22 mouse cellular contexts compared by ENCODE assay signal in the genomic region with DNA sequence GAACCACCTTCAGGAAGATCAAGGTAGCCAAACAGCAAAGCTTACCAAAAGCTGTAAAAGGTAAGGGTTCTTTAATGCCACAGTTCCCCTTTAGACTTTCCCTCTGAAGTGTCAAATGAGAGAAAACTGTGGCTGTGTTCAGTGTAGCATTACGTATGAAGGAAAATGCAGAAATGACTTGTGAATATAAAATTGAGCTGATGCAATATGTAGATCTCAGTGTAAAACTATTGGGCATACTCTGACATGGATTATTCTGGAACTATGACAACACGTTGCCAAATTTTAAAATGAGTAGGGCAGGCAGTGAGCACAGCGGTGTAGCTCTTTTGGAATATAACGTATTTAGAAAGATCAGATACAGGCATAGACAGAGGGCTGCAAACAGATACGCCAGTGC. TPM values are rescaled to one million over a fixed set of nuclear protein-coding genes. Genes with fewer than 3 reads are reported as not detected.
"Had no signal": no experiment of that assay in that cellular context is flagged by ENCODE, and none has a peak within 500 bp of the region (broad histone marks: within the 10 kb centered on the region; RNA-seq: fewer than 3 reads in every experiment).

No protein-coding gene starts in this region.

- ATAC-seq: liver, postnatal 0 days; lung, postnatal 0 days; midbrain, embryonic 13.5 days; midbrain, embryonic 15.5 days had no signal

- H3K4me1 ChIP-seq: liver, embryonic 15.5 days; lung, embryonic 15.5 days; midbrain, embryonic 13.5 days; midbrain, embryonic 15.5 days; neural tube, embryonic 12.5 days; stomach, embryonic 15.5 days had no signal

- H3K9ac ChIP-seq: liver, embryonic 13.5 days; liver, embryonic 15.5 days; liver, postnatal 0 days; lung, embryonic 15.5 days; midbrain, embryonic 13.5 days; midbrain, embryonic 15.5 days; neural tube, embryonic 12.5 days; stomach, embryonic 15.5 days had no signal

- H3K9me3 ChIP-seq: liver, embryonic 13.5 days; liver, embryonic 15.5 days; lung, embryonic 15.5 days; midbrain, embryonic 13.5 days; midbrain, embryonic 15.5 days; neural tube, embryonic 12.5 days; stomach, embryonic 15.5 days had no signal

- H3K4me2 ChIP-seq: liver, embryonic 11.5 days; liver, embryonic 13.5 days; liver, embryonic 15.5 days; lung, embryonic 15.5 days; midbrain, embryonic 11.5 days; midbrain, embryonic 13.5 days; midbrain, embryonic 15.5 days; neural tube, embryonic 12.5 days; stomach, embryonic 15.5 days had no signal

- H3K4me3 ChIP-seq: liver, embryonic 13.5 days; liver, embryonic 15.5 days; lung, embryonic 15.5 days; midbrain, embryonic 13.5 days; midbrain, embryonic 15.5 days; neural tube, embryonic 12.5 days; stomach, embryonic 15.5 days had no signal

- H3K27ac ChIP-seq: liver, embryonic 13.5 days; liver, embryonic 15.5 days; lung, embryonic 15.5 days; midbrain, embryonic 13.5 days; midbrain, embryonic 15.5 days; neural tube, embryonic 12.5 days; stomach, embryonic 15.5 days; stomach, postnatal 0 days had no signal

- H3K36me3 ChIP-seq: liver, embryonic 13.5 days; liver, embryonic 15.5 days; lung, embryonic 15.5 days; midbrain, embryonic 13.5 days; midbrain, embryonic 15.5 days; neural tube, embryonic 12.5 days; stomach, embryonic 15.5 days had no signal

- H3K27me3 ChIP-seq: liver, embryonic 13.5 days; liver, embryonic 15.5 days; lung, embryonic 15.5 days; midbrain, embryonic 13.5 days; midbrain, embryonic 15.5 days; neural tube, embryonic 12.5 days; stomach, embryonic 15.5 days had no signal

- DNase-seq: liver, embryonic 13.5 days; liver, postnatal 0 days; lung, adult 2 months; lung, postnatal 14 days; lung, postnatal 36 days; right cerebral cortex, postnatal 14 days; thymus, adult 2 months; thymus, postnatal 25 days; thymus, postnatal 4 days had no signal

RNA-seq across cellular contexts. Expression of a gene that starts 40.1 kb away (rescaled TPM):
- polyA plus RNA-seq: liver, embryonic 11.5 days; lung, adult 2 months; midbrain, embryonic 11.5 days; midbrain, embryonic 13.5 days; midbrain, embryonic 15.5 days; neural tube, embryonic 12.5 days; neural tube, embryonic 14.5 days; spleen, adult 2 months; testis, adult 2 months had no signal
